Mouse (Mus musculus): ENCODE data around the gene Scgb1b27.
A peak's percentile ranks its signal among the peaks of the same experiment; 100 is the strongest.
"Not testable (repeated sequence)": the region's sequence is repeated elsewhere in the genome, so short reads cannot be mapped to it uniquely, and the experiment has no call there.

The Scgb1b27 gene

GRCm38 (mm10) chr7:34021183-34021582, at the start of gene Scgb1b27:
TSS of gene Scgb1b27 (plus strand) at chr7:34021483.
- DNase-seq (ENCODE audit: low spot score): not testable (repeated sequence)

- DNase-seq (ENCODE audit: low spot score): peak; percentile 18
Observed at GRCm38 (mm10) chr7:33982281-33982680, 39.0 kb upstream of the Scgb1b27 start.

GRCm38 (mm10) chr7:34013842-34014241, 7.4 kb upstream of the Scgb1b27 start, which contains the start of gene Scgb2b27:
TSS of gene Scgb2b27 (minus strand) at chr7:34013942.
- no peak for DNase-seq (ENCODE audit: low spot score)

- DNase-seq (ENCODE audit: low spot score): no peak
Observed at GRCm38 (mm10) chr7:34025641-34026040, 4.4 kb downstream of the Scgb1b27 start.

GRCm38 (mm10) chr7:34027202-34027601, 5.9 kb downstream of the Scgb1b27 start:
- DNase-seq (ENCODE audit: low spot score): not testable (repeated sequence)

- no peak for DNase-seq (ENCODE audit: low spot score)
Observed at GRCm38 (mm10) chr7:34030026-34030425, 8.7 kb downstream of the Scgb1b27 start.

GRCm38 (mm10) chr7:34034579-34034978, 13.3 kb downstream of the Scgb1b27 start:
- DNase-seq (ENCODE audit: low spot score): not testable (repeated sequence)

GRCm38 (mm10) chr7:34036076-34036815, 15.0 kb downstream of the Scgb1b27 start:
- not testable (repeated sequence) for DNase-seq (ENCODE audit: low spot score)

- DNase-seq (ENCODE audit: low spot score): not testable (repeated sequence)
Observed at GRCm38 (mm10) chr7:34068132-34068531, 46.8 kb downstream of the Scgb1b27 start.

Measured in embryo, embryonic 10.5 days (tissue).